Mouse (Mus musculus) cortical plate, adult 2 months (tissue): ENCODE data around the gene Micu1.

Experiments used
- CTCF ChIP-seq: fragments of 200-500 bp; IDR thresholded peaks from 2 replicates; pipeline ENCODE4 v1.5.1; 2011; ENCODE audit warnings: mild to moderate bottlenecking, control low read depth, low read length; ENCODE audit not compliant: insufficient read depth; ENCODE audit errors: extremely low read depth
- POLR2A ChIP-seq: fragments of 200-500 bp; IDR thresholded peaks from 2 replicates; pipeline ENCODE4 v1.6.1; 2011; ENCODE audit warnings: mild to moderate bottlenecking, low read length, control low read depth; ENCODE audit not compliant: insufficient read depth; ENCODE audit errors: extremely low read depth

DNA sequence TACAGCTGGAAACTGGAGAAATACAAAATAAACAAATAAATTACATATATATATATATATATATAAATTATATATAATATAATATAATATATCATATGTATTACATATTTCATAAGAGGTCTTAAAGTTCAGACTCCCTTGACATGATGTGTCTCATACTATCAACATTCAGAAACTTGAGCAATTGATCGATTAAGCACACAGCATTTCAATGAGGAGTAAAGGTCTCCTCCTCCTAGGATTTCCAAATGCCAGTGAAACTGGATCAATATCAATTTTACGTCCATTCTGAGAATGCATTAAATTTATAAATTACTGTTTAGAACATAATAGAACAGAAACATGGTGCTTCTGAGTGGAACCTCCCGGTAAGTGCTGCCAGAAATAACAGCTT is 71.9 kb downstream of the Micu1 start:
- TF ChIP-seq POLR2A, result no peak
- TF ChIP-seq CTCF, result no peak
